Mouse (Mus musculus): ENCODE data around the gene Selenom. TPM values are rescaled to one million over a fixed set of nuclear protein-coding genes. Genes with fewer than 3 reads are reported as not detected.

The Selenom gene
- total RNA-seq, 2 experiments from 2014 or later: 199 to 202 TPM

- TF ChIP-seq CTCF (conservative IDR thresholded peaks at IDR 0.05): no peak
Observed at GRCm38 (mm10) chr11:3526979-3527738, 12.7 kb downstream of the Selenom start.

GRCm38 (mm10) chr11:3527766-3528165, 13.3 kb downstream of the Selenom start:
- Histone ChIP-seq H3K27ac (no peak overlapping the region), H3K4me3 (no peak overlapping the region)
- no peak for TF ChIP-seq CTCF (conservative IDR thresholded peaks at IDR 0.05)
- DNase-seq (ENCODE audit: low spot score in 2 of 2): no peak

More at GRCm38 (mm10) chr11:3526979-3527738, 12.7 kb downstream of the Selenom start:
- Histone ChIP-seq H3K4me3 (no peak overlapping the region), H3K27ac (peak overlapping the region; percentile 28; the same call in 1 of the 2 replicates)
- DNase-seq (ENCODE audit: low spot score in 2 of 2): no peak

GRCm38 (mm10) chr11:3528208-3528607, 13.7 kb downstream of the Selenom start:
- H3K4me3 ChIP-seq: no peak overlapping the region
- TF ChIP-seq CTCF (conservative IDR thresholded peaks at IDR 0.05): no peak
- no peak overlapping the region for H3K27ac ChIP-seq
- DNase-seq (ENCODE audit: low spot score in 2 of 2): no peak

- H3K4me3 ChIP-seq: no peak overlapping the region
- TF ChIP-seq CTCF (conservative IDR thresholded peaks at IDR 0.05): no peak
- DNase-seq (ENCODE audit: low spot score in 2 of 2): no peak
- H3K27ac ChIP-seq: no peak overlapping the region
Observed at GRCm38 (mm10) chr11:3529476-3530252, 15.2 kb downstream of the Selenom start.

- no peak for DNase-seq (ENCODE audit: low spot score in 2 of 2)
- H3K4me3 ChIP-seq: no peak overlapping the region
- no peak for TF ChIP-seq CTCF (conservative IDR thresholded peaks at IDR 0.05)
- no peak overlapping the region for H3K27ac ChIP-seq
Observed at GRCm38 (mm10) chr11:3530731-3531130, 16.2 kb downstream of the Selenom start.

GRCm38 (mm10) chr11:3531634-3532033, 17.1 kb downstream of the Selenom start:
- Histone ChIP-seq H3K27ac (no peak overlapping the region), H3K4me3 (no peak overlapping the region)
- DNase-seq (ENCODE audit: low spot score in 2 of 2): peak in 1 of 2 experiments; percentile 59
- TF ChIP-seq CTCF (conservative IDR thresholded peaks at IDR 0.05): peak; percentile 79

GRCm38 (mm10) chr11:3532101-3532931, 17.8 kb downstream of the Selenom start:
- no peak for DNase-seq (ENCODE audit: low spot score in 2 of 2)
- no peak overlapping the region for H3K4me3 ChIP-seq
- no peak for TF ChIP-seq CTCF (conservative IDR thresholded peaks at IDR 0.05)
- no peak overlapping the region for H3K27ac ChIP-seq

GRCm38 (mm10) chr11:3533406-3533932, 19.0 kb downstream of the Selenom start:
- no peak for TF ChIP-seq CTCF (conservative IDR thresholded peaks at IDR 0.05)
- no peak for DNase-seq (ENCODE audit: low spot score in 2 of 2)
- Histone ChIP-seq H3K4me3 (no peak overlapping the region), H3K27ac (no peak overlapping the region)

- Histone ChIP-seq H3K27ac (peak overlapping the region; percentile 80), H3K4me3 (peak overlapping the region; percentile 68)
- DNase-seq (ENCODE audit: low spot score in 2 of 2): no peak
- TF ChIP-seq CTCF (conservative IDR thresholded peaks at IDR 0.05): no peak
Observed at GRCm38 (mm10) chr11:3534956-3535355, 20.5 kb downstream of the Selenom start.

- H3K27ac ChIP-seq: peak overlapping the region; percentile 80
- peak; percentile 98 for TF ChIP-seq CTCF (conservative IDR thresholded peaks at IDR 0.05)
- H3K4me3 ChIP-seq: peak overlapping the region; percentile 68
- DNase-seq (ENCODE audit: low spot score in 2 of 2): peak; percentile 92 to 96
Observed at GRCm38 (mm10) chr11:3535406-3535986, 21.0 kb downstream of the Selenom start.

GRCm38 (mm10) chr11:3536082-3536481, 21.6 kb downstream of the Selenom start:
- no peak for DNase-seq (ENCODE audit: low spot score in 2 of 2)
- Histone ChIP-seq H3K27ac (peak overlapping the region; percentile 80), H3K4me3 (peak overlapping the region; percentile 68)
- TF ChIP-seq CTCF (conservative IDR thresholded peaks at IDR 0.05): no peak

GRCm38 (mm10) chr11:3536745-3537333, 22.4 kb downstream of the Selenom start:
- TF ChIP-seq CTCF (conservative IDR thresholded peaks at IDR 0.05): no peak
- DNase-seq (ENCODE audit: low spot score in 2 of 2): no peak
- Histone ChIP-seq H3K27ac (no peak overlapping the region), H3K4me3 (no peak overlapping the region)
